Mouse (Mus musculus): ENCODE results near the gene Pga5. TPM values are rescaled to one million over a fixed set of nuclear protein-coding genes. Genes with fewer than 3 reads are reported as not detected.

The Pga5 gene
- polyA plus RNA-seq (2016; fragmentation: Nextera tagmentation; extraction: Ambion mirVana) = not detected in 2 replicates

DNA sequence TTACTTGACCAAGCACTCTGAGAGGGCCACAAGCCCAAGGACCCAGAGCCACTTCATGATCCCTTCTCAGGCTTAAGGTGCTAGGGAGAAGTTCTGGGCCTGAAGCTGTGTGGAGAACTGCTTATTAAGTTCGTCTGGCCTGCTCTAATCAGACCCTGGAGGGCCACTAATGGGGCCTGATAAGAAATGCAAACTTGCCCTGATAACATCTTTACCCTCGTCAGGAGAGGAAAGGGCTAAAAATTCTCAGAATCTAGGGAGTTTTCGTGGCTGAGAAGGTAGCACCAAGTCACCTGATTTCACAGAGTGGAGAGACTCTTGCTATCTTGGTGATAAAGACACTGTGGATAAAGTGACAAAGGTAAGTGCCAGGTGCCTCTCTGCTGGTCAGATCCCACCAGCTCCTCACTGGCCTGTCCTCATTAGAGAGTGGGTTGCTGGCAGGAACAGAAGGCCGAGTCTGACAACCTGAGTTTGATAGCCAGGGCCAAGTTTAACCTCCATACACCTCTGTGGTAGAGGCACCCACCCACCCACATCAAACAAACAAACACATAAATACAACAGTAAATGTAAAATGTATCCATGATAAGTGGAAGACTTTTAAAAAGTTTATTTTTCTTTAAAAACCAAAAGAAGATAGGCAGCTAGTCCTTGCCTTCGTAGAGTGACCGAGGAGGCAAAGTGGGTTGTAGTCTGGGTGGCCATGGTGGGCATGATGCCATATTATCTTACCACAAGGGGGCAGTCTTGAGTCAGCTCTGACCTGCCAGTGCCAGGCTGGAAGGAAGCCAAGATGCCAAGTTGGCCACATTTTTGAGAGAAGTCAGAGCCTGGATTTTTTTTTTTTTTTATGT is at the start of gene Pga5:
Gene Pga5 (minus strand): TSS at position 157 of the 857 bp plus-strand sequence.
- H3K27me3 ChIP-seq (replicated peaks; ENCODE audit: low read depth, poor library complexity, severe bottlenecking) = no peaks in the 10 kb centered on the region
- no peaks in the 10 kb centered on the region for H3K4me1 ChIP-seq
- DNase-seq (ENCODE audit: low spot score) = peak; percentile 62
- H3K9me3 ChIP-seq = no peaks in the 10 kb centered on the region
- H3K27ac ChIP-seq (replicated peaks) = no peak within 1 kb of the TSS
- H3K36me3 ChIP-seq (replicated peaks) = no peaks in the 10 kb centered on the region
- 48% methylated on average over 6 of the region's 6 CpGs for WGBS
- H3K4me3 ChIP-seq = no peak within 1 kb of the TSS

DNA sequence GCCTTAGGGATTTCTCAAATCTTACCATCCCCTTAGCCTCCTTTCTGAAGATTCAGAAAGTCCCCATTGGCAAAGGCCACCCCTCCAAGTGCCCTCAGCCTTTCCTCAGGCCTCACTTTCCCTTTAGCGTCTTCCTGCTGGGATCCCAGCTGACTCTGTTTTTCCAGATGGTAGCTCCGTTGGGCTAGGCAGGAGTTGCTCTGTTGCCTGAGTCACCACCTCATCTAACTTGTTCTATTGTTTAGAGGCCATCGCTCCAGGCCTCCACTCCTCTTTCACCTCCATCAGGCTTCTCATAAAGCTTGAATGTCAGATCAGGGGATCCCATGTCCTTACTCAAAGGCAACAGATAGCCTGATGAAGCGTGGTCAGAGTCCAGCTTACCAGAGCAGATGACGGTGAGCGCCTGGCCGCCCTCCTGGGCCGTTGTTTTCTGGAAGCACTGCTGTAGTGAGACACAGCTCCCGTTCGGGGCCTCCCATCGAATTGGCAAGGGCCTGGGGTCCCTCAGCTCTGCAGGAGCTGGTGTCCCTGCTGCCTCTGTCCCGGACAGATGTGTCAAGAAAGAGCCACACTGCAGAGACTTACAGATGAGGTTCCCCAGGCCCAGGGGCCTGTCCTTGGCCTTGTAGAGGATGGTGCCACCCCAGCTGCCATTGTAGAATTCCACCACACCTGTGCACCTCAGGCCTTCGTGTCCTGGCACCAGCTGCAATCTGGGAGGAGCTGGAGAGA is 46.9 kb upstream of the Pga5 start:
- peaks cover 43% of the 10 kb centered on the region for H3K4me1 ChIP-seq
- H3K4me3 ChIP-seq = no peak overlapping the region
- H3K9me3 ChIP-seq = no peaks in the 10 kb centered on the region
- peaks cover 13% of the 10 kb centered on the region for H3K27me3 ChIP-seq (replicated peaks; ENCODE audit: low read depth, poor library complexity, severe bottlenecking)
- WGBS = 74% methylated on average over 13 of the region's 13 CpGs
- H3K36me3 ChIP-seq (replicated peaks) = no peaks in the 10 kb centered on the region
- peak overlapping the region; percentile 61 for H3K27ac ChIP-seq (replicated peaks)
- no peak for DNase-seq (ENCODE audit: low spot score)

DNA sequence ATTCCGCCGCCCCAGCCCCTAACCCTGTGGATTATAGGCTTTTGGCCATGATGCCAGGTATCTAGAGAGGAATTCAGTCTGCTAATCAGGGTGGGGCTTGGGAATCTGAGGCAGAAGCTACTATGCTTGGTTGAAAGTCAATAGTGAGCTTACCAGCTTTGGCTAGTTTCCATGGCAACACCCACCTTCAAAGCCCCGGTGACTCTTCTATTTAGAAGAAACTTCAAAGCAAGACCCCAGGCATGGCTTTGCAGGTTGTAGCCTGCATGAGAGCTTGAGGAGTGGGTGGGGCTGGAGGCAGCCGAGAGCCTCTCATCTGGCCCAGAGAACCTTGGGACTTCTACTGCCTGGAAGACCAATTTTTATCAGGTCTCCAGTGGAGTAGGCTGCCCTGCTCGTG is 45.8 kb upstream of the Pga5 start:
- 42% methylated on average over 5 of the region's 5 CpGs for WGBS
- Histone ChIP-seq H3K36me3 (replicated peaks) (no peaks in the 10 kb centered on the region), H3K4me1 (peaks cover 49% of the 10 kb centered on the region), H3K4me3 (no peak overlapping the region), H3K27ac (replicated peaks) (peak overlapping the region; percentile 58; the same call in 1 of the 2 replicates), H3K27me3 (replicated peaks; ENCODE audit: low read depth, poor library complexity, severe bottlenecking) (peaks cover 13% of the 10 kb centered on the region), H3K9me3 (no peaks in the 10 kb centered on the region)
- DNase-seq (ENCODE audit: low spot score) = peak; percentile 52

DNA sequence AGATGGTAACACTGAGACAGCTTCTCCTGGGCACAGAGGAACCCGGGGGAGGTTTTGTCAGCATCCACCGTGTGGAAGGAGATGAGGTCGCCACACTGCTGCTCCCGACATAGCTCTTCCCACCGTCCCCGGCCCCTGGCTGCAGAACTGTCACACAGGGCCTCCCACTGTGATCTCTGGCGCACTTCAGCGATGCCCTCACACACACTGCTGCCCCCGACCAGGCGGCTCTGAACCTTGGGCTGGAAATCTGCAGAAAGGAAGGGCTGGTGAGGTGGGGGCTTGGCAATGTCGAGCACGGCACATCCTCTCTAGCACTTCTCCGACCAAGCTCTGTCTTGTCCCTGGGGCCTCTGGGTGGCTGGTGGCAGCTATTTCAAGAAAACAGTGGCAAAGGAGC is 45.2 kb upstream of the Pga5 start:
- Histone ChIP-seq H3K4me3 (no peak overlapping the region), H3K27ac (replicated peaks) (peak overlapping the region; percentile 58), H3K36me3 (replicated peaks) (no peaks in the 10 kb centered on the region), H3K4me1 (peaks cover 49% of the 10 kb centered on the region), H3K9me3 (no peaks in the 10 kb centered on the region), H3K27me3 (replicated peaks; ENCODE audit: low read depth, poor library complexity, severe bottlenecking) (peaks cover 13% of the 10 kb centered on the region)
- DNase-seq (ENCODE audit: low spot score) = no peak
- WGBS = 25% methylated on average over 13 of the region's 13 CpGs

DNA sequence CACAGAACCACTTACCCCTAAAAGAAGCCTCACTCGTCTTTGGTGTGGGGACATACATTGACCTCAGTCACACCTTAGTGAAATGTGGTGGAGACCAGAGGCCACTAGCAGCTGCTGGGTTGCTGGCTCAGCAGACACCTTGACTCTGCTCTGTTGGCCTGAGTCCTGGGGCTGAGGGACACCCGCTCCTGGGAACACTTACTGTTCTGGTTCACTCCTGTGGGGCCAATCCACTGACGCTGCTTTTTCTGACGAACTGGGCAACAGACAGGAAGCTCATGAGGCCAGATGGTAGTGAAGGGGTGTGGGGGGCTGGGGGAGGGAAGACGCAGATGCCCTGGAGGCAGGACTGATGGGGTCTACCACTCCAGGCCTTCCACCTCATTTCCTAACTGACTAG is 43.2 kb upstream of the Pga5 start:
- peaks cover 46% of the 10 kb centered on the region for H3K4me1 ChIP-seq
- peaks cover 13% of the 10 kb centered on the region for H3K27me3 ChIP-seq (replicated peaks; ENCODE audit: low read depth, poor library complexity, severe bottlenecking)
- no peaks in the 10 kb centered on the region for H3K36me3 ChIP-seq (replicated peaks)
- peak overlapping the region; percentile 3 for H3K27ac ChIP-seq (replicated peaks)
- H3K9me3 ChIP-seq = no peaks in the 10 kb centered on the region
- no peak overlapping the region for H3K4me3 ChIP-seq
- no peak for DNase-seq (ENCODE audit: low spot score)
- 53% methylated on average over 5 of the region's 5 CpGs for WGBS

DNA sequence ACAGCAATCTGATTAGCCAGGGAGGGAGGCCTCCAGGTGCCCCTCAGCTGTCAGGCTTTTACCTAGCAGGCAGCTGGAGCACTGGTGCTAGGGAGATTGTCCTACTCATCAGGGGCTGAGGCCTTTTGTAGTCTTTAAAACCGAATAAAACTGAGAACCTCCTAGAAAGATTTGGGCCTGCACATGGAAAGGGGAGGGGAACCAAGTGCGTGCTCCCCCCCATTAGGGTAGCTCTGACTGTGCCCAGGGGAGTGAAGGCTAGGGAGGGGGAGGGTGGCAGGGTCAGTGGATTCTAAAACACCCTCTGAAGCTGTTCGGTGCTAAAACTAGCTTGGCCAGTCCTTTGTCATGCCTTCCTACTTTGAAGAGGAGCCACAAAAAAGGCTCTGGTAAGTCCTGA is 42.7 kb upstream of the Pga5 start:
- Histone ChIP-seq H3K27ac (replicated peaks) (peak overlapping the region; percentile 3), H3K36me3 (replicated peaks) (no peaks in the 10 kb centered on the region), H3K4me1 (peaks cover 46% of the 10 kb centered on the region), H3K4me3 (no peak overlapping the region), H3K9me3 (no peaks in the 10 kb centered on the region), H3K27me3 (replicated peaks; ENCODE audit: low read depth, poor library complexity, severe bottlenecking) (peaks cover 13% of the 10 kb centered on the region)
- WGBS = 32% methylated on average over 3 of the region's 3 CpGs
- DNase-seq (ENCODE audit: low spot score) = peak; percentile 18

DNA sequence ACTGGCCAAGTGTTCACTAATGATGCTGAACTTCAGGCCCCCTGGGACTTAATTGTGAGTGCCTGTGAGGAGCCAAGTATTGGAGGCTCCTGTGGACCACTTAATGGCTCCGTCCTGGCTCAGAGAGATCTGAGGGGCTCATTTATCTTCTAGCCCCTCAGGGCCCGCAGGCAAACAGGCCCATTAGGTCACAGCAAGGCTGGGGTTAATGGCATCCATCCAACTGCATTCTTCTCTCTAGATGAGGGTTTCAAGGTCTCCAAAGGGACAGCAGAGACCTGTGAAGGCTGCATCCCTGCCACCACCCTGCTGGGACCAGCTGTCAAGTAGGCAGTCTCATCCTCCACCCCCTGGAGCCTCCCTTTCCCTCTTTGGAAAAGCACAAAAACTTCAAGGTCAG is 41.9 kb upstream of the Pga5 start:
- H3K9me3 ChIP-seq = no peaks in the 10 kb centered on the region
- H3K27ac ChIP-seq (replicated peaks) = peak overlapping the region; percentile 3; the same call in 1 of the 2 replicates
- H3K4me3 ChIP-seq = no peak overlapping the region
- H3K4me1 ChIP-seq = peaks cover 43% of the 10 kb centered on the region
- peak; percentile 13 for DNase-seq (ENCODE audit: low spot score)
- no peaks in the 10 kb centered on the region for H3K36me3 ChIP-seq (replicated peaks)
- peaks cover 13% of the 10 kb centered on the region for H3K27me3 ChIP-seq (replicated peaks; ENCODE audit: low read depth, poor library complexity, severe bottlenecking)
- whole genome bisulfite sequencing = 21% methylated on average over 2 of the region's 2 CpGs

DNA sequence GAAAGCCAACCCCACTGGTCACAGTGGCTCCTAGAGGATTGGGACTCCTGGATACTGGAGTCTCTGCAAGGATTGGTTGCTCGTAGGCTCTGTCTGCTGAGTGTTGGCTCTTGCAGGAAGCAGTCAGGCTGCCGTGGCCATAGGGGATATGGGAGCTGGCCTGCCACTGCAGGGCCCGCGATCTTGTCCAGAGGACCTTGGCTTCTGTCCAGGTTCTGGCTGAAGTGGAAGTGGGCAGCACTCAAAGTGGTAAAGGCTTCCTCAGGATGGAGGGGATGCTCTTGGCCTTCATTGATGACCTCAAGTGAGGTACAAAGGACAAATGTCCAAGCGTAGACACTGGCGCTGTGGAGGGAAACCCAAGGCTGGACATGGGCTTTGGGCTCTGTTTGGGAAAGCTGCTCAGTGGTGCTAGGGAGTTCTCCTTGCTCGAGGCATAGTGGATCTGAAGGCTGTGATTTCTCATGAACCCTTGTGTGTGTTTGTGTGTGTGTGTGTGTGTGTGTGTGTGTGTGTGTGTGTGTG is 40.4 kb upstream of the Pga5 start:
- Histone ChIP-seq H3K4me1 (peaks cover 31% of the 10 kb centered on the region), H3K27me3 (replicated peaks; ENCODE audit: low read depth, poor library complexity, severe bottlenecking) (peaks cover 11% of the 10 kb centered on the region), H3K9me3 (no peaks in the 10 kb centered on the region), H3K36me3 (replicated peaks) (peaks cover 10% of the 10 kb centered on the region), H3K4me3 (no peak overlapping the region), H3K27ac (replicated peaks) (no peak overlapping the region; the same call in 1 of the 2 replicates)
- no peak for DNase-seq (ENCODE audit: low spot score)
- WGBS = 85% methylated on average over 7 of the region's 7 CpGs

DNA sequence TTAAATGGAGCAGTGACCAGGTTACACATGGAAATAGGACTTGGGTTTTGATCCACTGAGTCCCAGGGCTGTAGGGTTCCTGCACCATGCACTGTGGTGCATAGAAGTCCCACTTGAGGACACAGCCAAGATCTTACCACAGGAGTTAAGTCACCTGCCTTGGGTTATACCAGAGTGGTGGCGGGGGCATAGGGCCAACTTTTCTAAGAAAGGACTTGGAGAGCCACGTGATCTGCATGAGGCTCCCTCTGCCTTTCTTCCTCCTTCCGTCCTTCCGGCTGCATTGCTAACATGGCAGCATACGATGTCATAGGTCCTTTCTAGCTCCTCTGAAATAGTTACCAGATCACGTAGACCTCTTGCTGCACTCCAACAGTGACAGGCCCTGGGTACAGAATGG is 37.6 kb upstream of the Pga5 start:
- no peaks in the 10 kb centered on the region for H3K27me3 ChIP-seq (replicated peaks; ENCODE audit: low read depth, poor library complexity, severe bottlenecking)
- peaks cover 15% of the 10 kb centered on the region for H3K4me1 ChIP-seq
- DNase-seq (ENCODE audit: low spot score) = no peak
- peaks cover 37% of the 10 kb centered on the region for H3K36me3 ChIP-seq (replicated peaks)
- no peak overlapping the region for H3K27ac ChIP-seq (replicated peaks)
- H3K4me3 ChIP-seq = no peak overlapping the region
- no peaks in the 10 kb centered on the region for H3K9me3 ChIP-seq
- WGBS = 89% methylated on average over 6 of the region's 6 CpGs

DNA sequence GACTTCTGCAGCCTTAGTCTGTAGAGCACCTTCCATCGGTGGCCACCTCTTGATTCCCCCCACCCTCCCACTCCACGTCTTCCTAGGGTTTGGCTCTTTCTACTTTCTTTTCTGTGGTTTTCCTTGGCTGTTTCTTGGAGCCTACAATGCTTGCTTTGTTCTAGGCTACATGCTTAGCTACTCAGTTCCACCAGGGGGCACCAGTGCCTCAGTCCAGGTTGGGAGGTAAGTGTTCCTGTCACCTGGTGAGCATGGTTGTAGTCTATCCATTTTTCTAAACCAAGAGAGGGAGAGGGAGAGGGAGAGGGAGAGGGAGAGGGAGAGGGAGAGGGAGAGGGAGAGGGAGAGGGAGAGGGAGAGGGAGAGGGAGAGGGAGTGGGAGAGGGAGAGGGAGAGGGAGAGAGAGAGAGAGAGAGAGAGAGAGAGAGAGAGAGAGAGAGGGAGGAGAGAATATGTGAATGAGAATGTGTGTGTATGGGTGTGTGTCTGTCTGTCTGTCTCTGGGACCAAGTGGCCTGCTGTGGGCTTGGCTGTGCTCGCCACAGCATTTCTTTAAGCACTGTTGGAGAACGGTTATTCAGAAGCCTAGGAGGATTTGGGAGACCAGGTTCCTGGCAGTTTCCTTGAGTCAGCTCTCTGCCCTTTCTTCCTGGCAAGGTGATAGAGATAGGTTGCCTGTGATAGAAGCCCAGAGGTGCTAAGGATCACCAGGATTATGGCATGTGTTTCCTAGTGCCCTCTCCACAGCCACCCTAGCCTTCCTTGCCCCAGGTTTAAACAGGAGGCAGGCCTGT is 37.0 kb upstream of the Pga5 start:
- Histone ChIP-seq H3K27ac (replicated peaks) (peak overlapping the region; percentile 54; the same call in 1 of the 2 replicates), H3K27me3 (replicated peaks; ENCODE audit: low read depth, poor library complexity, severe bottlenecking) (no peaks in the 10 kb centered on the region), H3K9me3 (no peaks in the 10 kb centered on the region), H3K36me3 (replicated peaks) (peaks cover 43% of the 10 kb centered on the region), H3K4me1 (peaks cover 9% of the 10 kb centered on the region), H3K4me3 (no peak overlapping the region)
- WGBS = 41% methylated on average over 4 of the region's 4 CpGs
- DNase-seq (ENCODE audit: low spot score) = peak; percentile 81

DNA sequence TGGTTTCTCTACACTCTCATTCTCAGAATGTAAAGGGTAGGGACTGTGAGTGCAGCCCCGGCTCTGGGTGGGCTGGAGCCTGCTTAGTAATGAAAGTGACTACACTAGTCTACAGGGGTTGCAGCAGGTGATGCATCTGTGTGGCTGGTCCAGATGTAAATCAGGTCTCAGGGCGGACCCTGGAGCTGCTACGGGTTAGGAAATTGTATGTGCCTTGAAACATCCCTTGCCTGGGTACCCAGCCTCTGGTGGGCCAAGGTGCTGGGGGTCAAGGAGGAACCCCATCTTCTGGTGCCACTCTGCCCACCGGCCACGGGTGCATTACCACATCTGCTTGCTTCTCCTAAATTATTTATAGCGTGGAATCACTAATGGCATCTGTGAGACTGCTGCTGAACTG is 36.3 kb upstream of the Pga5 start:
- H3K27me3 ChIP-seq (replicated peaks; ENCODE audit: low read depth, poor library complexity, severe bottlenecking) = no peaks in the 10 kb centered on the region
- H3K27ac ChIP-seq (replicated peaks) = peak overlapping the region; percentile 54; the same call in 1 of the 2 replicates
- WGBS = 84% methylated on average over 6 of the region's 6 CpGs
- no peak overlapping the region for H3K4me3 ChIP-seq
- no peak for DNase-seq (ENCODE audit: low spot score)
- peaks cover 9% of the 10 kb centered on the region for H3K4me1 ChIP-seq
- H3K36me3 ChIP-seq (replicated peaks) = peaks cover 47% of the 10 kb centered on the region
- no peaks in the 10 kb centered on the region for H3K9me3 ChIP-seq

DNA sequence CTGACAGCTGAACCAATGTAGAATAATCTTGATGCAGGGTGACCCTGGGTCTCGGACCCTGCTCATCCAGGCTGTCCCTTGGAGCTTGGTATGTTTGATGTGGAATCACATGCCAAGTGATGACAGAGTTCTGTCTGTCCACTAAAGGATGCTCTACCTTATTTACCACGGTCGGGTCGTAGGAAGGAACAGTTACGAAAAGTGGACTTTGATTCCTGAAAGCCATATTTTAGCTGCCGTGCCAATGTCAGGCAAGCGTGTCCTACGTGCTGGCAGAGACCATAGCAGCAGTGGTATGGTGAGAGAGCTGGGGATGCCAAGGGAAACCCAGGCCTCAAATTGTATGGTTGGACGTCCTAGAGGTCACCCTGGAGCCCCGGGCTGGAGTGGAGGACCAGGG is 35.7 kb upstream of the Pga5 start:
- Histone ChIP-seq H3K27me3 (replicated peaks; ENCODE audit: low read depth, poor library complexity, severe bottlenecking) (no peaks in the 10 kb centered on the region), H3K27ac (replicated peaks) (no peak overlapping the region), H3K4me3 (no peak overlapping the region), H3K36me3 (replicated peaks) (peaks cover 53% of the 10 kb centered on the region), H3K9me3 (no peaks in the 10 kb centered on the region), H3K4me1 (peaks cover 12% of the 10 kb centered on the region)
- DNase-seq (ENCODE audit: low spot score) = no peak
- WGBS = 91% methylated on average over 10 of the region's 10 CpGs
